Mouse (Mus musculus) kidney, postnatal 0 days (tissue): ENCODE results near the gene Galnt5. TPM values are rescaled to one million over a fixed set of nuclear protein-coding genes. Genes with fewer than 3 reads are reported as not detected.

Experiments used
- ATAC-seq: fragments of 200-750 bp; cut with Nextera tagmentation; replicated peaks from 2 replicates; pipeline ENCODE4 v1.8.0; 2017; ENCODE audit warnings: low read depth, moderate number of reproducible peaks, moderate TSS enrichment, moderate library complexity; ENCODE audit not compliant: low FRiP score
- DNase-seq: peaks from one replicate; pipeline ENCODE4 v3.0.0-alpha.2; 2016; ENCODE audit warnings: low spot score
- H3K27ac ChIP-seq: fragments of 300-500 bp; sonication (generic); 2 replicates; pipeline ENCODE4 v1.5.1; 2014; ENCODE audit warnings: mild to moderate bottlenecking
- H3K27me3 ChIP-seq: fragments of 300-500 bp; sonication (generic); 2 replicates; pipeline ENCODE4 v1.6.1; 2014; ENCODE audit warnings: low read length, mixed read lengths; ENCODE audit not compliant: insufficient read depth
- H3K36me3 ChIP-seq: fragments of 300-500 bp; sonication (generic); 2 replicates; pipeline ENCODE4 v1.6.1; 2014; ENCODE audit warnings: low read length, mixed read lengths; ENCODE audit not compliant: insufficient read depth
- H3K4me1 ChIP-seq: fragments of 300-500 bp; sonication (generic); replicated peaks from 2 replicates; pipeline ENCODE4 v1.6.1; 2014; ENCODE audit warnings: antibody characterized with exemption, low read length, mixed read lengths; ENCODE audit not compliant: insufficient read depth
- H3K4me2 ChIP-seq: fragments of 300-500 bp; sonication (generic); 2 replicates; pipeline ENCODE4 v1.6.1; 2014; ENCODE audit warnings: mild to moderate bottlenecking, low read length, moderate library complexity, mixed read lengths
- H3K4me3 ChIP-seq: fragments of 300-500 bp; sonication (generic); replicated peaks from 2 replicates; pipeline ENCODE4 v1.5.1; 2014; ENCODE audit warnings: low read depth, low read length
- H3K9ac ChIP-seq: fragments of 300-500 bp; sonication (generic); 2 replicates; pipeline ENCODE4 v1.6.1; 2014; ENCODE audit warnings: low read depth, low read length
- H3K9me3 ChIP-seq: fragments of 300-500 bp; sonication (generic); replicated peaks from 2 replicates; pipeline ENCODE4 v1.6.1; 2016; ENCODE audit warnings: low read length, inconsistent platforms, mixed read lengths
- CTCF ChIP-seq: IDR thresholded peaks from 2 replicates; pipeline ENCODE4 v1.5.1; 2016; ENCODE audit warnings: antibody characterized with exemption, low read depth, mild to moderate bottlenecking, moderate library complexity
- WGBS: fragments of 180-500 bp; shearing (Covaris S2); extraction: QIAGEN DNeasy Blood & Tissue Kit; methylation state at CpG from one replicate; pipeline ENCODE4 v1.1.7; 2014; 5-methylcytosine and 5-hydroxymethylcytosine counted together
- polyA plus RNA-seq: library from polyadenylated mRNA; unstranded; fragments of >200 nt; fragmentation: Nextera tagmentation; extraction: Ambion mirVana; gene quantifications from 2 replicates; pipeline ENCODE4 v1.2.1, GENCODE M21; 2015

Galnt5 gene
- polyA plus RNA-seq, 1 experiment from 2014 or later: 0.89 TPM

- ATAC-seq (no peak), DNase-seq (no peak)
- no peak within 1 kb of the TSS for H3K27ac ChIP-seq
- H3K9ac ChIP-seq: no peak within 1 kb of the TSS
- no peaks in the 10 kb centered on the region for H3K36me3 ChIP-seq
- no peak within 1 kb of the TSS for H3K4me2 ChIP-seq
- no peaks in the 10 kb centered on the region for H3K4me1 ChIP-seq
- no peaks in the 10 kb centered on the region for H3K9me3 ChIP-seq
- no peaks in the 10 kb centered on the region for H3K27me3 ChIP-seq
- TF ChIP-seq CTCF: no peak
- 38% methylated on average over 7 of the region's 7 CpGs for WGBS
- H3K4me3 ChIP-seq: no peak within 1 kb of the TSS
These were observed 55.3 kb downstream of the Galnt5 start, which contains the start of gene Ermn for GRCm38 (mm10) chr2:58052821-58053581. Ermn (minus strand) TSS chr2:58052864.

DNA sequence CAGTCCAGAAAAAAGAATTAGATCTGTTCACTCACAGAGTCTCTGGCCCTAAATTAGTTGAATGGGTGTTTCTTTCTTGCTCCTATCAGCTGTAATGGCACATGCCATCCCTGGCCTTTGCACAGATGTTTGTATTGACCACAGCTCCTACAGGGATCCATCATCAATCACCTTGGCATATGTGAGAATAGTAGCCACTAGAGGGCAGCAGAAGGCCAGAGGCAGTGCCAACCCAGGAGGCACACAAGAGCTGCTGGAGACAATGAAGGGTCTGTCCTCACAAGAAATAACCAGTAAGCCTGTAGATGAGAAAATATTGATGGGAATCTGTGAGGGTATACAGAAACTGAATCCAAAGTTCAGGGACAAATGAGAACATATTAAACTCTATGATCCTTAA lies 57.7 kb downstream of the Galnt5 start:
- Histone ChIP-seq H3K27me3 (no peaks in the 10 kb centered on the region), H3K9me3 (no peaks in the 10 kb centered on the region), H3K27ac (no peak overlapping the region), H3K9ac (no peak overlapping the region), H3K4me1 (no peaks in the 10 kb centered on the region), H3K4me3 (no peak overlapping the region), H3K4me2 (no peak overlapping the region), H3K36me3 (no peaks in the 10 kb centered on the region)
- ATAC-seq (0 out of 2 replicates have a peak, but pooled peaks have one; percentile 59), DNase-seq (peak; percentile 71)
- TF ChIP-seq CTCF: peak; percentile 95

DNA sequence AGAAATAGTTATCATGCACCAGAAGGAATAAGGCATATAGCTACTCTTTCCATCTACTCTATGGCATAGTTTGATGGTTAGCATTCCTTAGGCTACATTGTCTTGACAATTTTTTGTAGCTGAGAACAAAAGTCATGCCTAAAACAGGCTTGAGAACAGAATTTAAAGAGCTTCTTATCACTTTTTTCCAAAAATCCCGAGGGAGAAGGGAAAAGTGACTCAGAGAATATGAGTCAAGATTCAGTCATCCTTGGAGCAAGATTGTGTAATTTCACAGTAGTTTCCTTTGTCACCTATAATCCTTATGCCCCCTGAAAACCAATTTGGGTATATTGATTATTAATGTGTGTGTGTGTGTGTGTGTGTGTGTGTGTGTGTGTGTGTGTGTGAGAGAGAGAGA lies 82.2 kb downstream of the Galnt5 start:
- H3K27ac ChIP-seq: no peak overlapping the region
- 57% methylated on average over 1 of the region's 1 CpGs for WGBS
- ATAC-seq (no peak), DNase-seq (no peak)
- H3K4me2 ChIP-seq: no peak overlapping the region
- no peaks in the 10 kb centered on the region for H3K9me3 ChIP-seq
- H3K27me3 ChIP-seq: no peaks in the 10 kb centered on the region
- TF ChIP-seq CTCF: no peak
- H3K9ac ChIP-seq: no peak overlapping the region
- H3K36me3 ChIP-seq: no peaks in the 10 kb centered on the region
- H3K4me3 ChIP-seq: no peak overlapping the region
- no peaks in the 10 kb centered on the region for H3K4me1 ChIP-seq

DNA sequence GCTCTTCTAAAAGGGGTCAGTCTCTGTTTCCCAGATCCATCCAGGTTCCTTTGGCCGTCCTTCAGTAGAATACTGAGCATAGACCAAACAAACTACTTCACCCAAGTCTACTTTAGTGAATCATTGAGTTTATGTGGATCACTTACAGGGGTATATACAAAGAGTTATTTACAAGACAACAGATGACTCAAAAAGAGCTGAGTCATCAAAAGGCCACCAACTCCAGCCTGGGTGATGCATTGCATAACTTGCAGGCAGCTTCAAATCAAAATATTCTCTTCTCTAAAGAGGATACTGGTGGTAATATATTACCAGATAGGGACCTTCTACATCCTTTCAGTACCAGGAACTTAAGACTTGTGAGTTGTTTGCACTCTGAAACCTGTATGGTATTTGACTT lies 88.7 kb downstream of the Galnt5 start:
- DNase-seq (no peak), ATAC-seq (no peak)
- Histone ChIP-seq H3K27me3 (no peaks in the 10 kb centered on the region), H3K4me3 (no peak overlapping the region), H3K4me2 (no peak overlapping the region), H3K4me1 (no peaks in the 10 kb centered on the region), H3K9me3 (no peaks in the 10 kb centered on the region), H3K36me3 (no peaks in the 10 kb centered on the region), H3K27ac (no peak overlapping the region), H3K9ac (no peak overlapping the region)
- 87% methylated on average over 1 of the region's 1 CpGs for WGBS
- TF ChIP-seq CTCF: no peak

DNA sequence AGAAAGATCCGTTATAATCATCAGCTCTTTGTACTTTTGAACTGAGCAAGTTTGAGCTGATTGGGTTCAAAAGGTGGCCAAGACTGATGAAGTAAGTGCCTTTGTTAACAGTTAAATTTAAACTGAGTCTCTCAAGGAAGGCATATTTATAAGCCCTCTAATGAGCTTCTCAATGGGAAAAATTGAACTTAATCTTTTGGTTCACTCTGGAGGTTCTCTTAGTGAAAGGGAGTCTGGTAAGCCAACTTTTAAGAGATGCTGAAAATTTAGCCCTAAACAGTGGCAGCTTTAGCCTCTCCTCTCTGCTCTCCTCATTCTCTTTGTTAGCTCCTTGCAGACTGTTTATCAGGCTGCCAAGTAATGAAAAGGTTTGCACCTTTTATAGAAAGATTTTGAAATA lies 97.1 kb downstream of the Galnt5 start:
- H3K36me3 ChIP-seq: no peaks in the 10 kb centered on the region
- no peaks in the 10 kb centered on the region for H3K4me1 ChIP-seq
- no peak overlapping the region for H3K9ac ChIP-seq
- WGBS: 71% methylated on average over 1 of the region's 1 CpGs
- H3K4me3 ChIP-seq: no peak overlapping the region
- H3K27ac ChIP-seq: no peak overlapping the region
- no peaks in the 10 kb centered on the region for H3K27me3 ChIP-seq
- no peak for TF ChIP-seq CTCF
- DNase-seq: no peak
- ATAC-seq: no peak
- H3K4me2 ChIP-seq: no peak overlapping the region
- H3K9me3 ChIP-seq: no peaks in the 10 kb centered on the region

Other genes with a start within 250 kb of the Galnt5 start
- gene Ermn, start 55.0 kb downstream of the Galnt5 start, polyA plus RNA-seq: not detected in 2 replicates
- gene Cytip, start 197.6 kb downstream of the Galnt5 start, polyA plus RNA-seq: 6.3 and 7.1 TPM in 2 replicates